Mouse (Mus musculus): ENCODE data around the gene Uba6. TPM values are rescaled to one million over a fixed set of nuclear protein-coding genes. Genes with fewer than 3 reads are reported as not detected.

Gene Uba6
- total RNA-seq, 2 experiments from 2014 or later = 5.6 to 13.0 TPM

DNA sequence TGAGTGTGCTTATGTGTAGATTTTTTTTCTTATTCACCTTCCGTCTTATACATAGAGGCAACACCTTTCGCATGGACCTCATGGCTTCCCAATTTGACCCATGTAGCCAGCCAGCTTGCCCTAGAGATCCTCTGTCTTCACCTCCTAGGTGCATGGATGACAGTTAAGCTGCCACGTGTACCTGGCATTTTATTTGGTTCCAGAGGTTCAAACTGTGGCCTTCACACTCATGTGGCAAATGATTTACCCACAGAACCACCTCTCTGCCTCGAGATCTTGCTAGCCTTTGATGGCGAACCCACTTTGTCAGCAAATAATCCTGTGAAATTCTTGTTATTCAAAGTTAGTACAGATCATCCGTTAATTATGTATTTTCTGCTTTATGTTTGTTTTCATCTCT, 88.6 kb downstream of the Uba6 start:
- ATAC-seq (replicated peaks; ENCODE audit: low FRiP score, poor library complexity, severe bottlenecking) = no peak

GRCm38 (mm10) chr5:86078720-86079334, 93.8 kb downstream of the Uba6 start:
- no peak for ATAC-seq (replicated peaks; ENCODE audit: low FRiP score, poor library complexity, severe bottlenecking)

GRCm38 (mm10) chr5:86072756-86073386, 99.7 kb downstream of the Uba6 start:
- no peak for ATAC-seq (replicated peaks; ENCODE audit: low FRiP score, poor library complexity, severe bottlenecking)

DNA sequence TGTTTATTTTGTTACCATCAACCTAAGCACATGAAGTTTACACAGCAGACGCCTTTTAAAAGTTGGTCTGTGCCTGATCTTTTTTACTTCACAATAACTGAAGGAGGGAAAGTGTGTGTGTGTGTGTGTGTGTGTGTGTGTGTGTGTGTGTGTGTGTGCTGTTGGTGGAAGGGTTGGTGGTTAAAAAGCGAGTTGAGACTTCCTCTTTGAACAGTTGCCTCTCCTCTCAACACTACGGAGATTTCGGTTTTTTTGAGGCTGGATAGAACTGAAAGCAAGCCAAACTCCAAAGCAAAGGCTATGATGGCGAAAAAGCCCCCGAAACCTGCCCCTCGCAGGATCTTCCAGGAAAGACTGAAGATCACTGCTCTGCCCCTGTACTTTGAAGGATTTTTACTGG, 101.1 kb downstream of the Uba6 start, which contains the start of gene Stap1:
Gene Stap1, plus strand, starts transcription at position 209 of the 400 bp plus-strand sequence.
- ATAC-seq (replicated peaks; ENCODE audit: low FRiP score, poor library complexity, severe bottlenecking) = no peak

DNA sequence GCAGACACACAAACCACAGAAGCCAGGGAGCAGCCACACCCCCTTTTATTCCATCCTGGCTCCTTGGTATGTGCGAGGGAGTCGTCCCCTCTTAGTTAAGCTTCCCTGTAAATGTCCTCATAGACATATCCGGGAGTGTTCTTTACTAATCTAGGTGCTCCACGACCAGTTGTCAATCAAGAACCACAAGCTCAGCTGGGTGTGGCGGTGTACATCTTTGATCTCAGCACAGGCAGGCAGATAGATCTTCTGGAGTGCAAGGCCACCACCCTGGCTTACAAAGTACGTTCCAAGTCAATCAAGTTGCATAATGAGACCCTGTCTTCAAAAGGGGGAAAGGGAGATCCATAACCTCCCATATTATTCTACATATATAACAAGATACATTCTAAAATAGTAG, 103.5 kb downstream of the Uba6 start:
- no peak for ATAC-seq (replicated peaks; ENCODE audit: low FRiP score, poor library complexity, severe bottlenecking)

DNA sequence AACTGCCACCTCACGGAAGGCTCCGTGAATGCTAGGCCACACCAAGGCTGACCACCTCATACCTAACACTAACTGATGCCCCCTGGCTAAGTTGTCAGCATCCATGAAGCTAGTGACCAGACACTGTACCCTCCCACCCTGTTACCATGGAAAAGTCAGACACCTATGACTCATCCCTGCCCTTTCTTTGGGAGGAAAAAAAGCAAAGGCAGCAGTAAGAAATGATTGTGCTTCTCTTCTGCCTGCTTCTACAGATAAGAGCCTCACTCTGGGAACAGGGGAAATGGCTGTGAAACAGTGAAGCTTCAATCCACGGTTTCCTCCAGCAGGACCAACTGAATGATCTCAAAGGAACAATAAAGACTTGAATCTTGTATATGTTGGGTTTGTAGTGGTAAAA, 104.2 kb downstream of the Uba6 start:
- no peak for ATAC-seq (replicated peaks; ENCODE audit: low FRiP score, poor library complexity, severe bottlenecking)

GRCm38 (mm10) chr5:86066551-86066929, 106.1 kb downstream of the Uba6 start:
- ATAC-seq (replicated peaks; ENCODE audit: low FRiP score, poor library complexity, severe bottlenecking) = peak; percentile 70

DNA sequence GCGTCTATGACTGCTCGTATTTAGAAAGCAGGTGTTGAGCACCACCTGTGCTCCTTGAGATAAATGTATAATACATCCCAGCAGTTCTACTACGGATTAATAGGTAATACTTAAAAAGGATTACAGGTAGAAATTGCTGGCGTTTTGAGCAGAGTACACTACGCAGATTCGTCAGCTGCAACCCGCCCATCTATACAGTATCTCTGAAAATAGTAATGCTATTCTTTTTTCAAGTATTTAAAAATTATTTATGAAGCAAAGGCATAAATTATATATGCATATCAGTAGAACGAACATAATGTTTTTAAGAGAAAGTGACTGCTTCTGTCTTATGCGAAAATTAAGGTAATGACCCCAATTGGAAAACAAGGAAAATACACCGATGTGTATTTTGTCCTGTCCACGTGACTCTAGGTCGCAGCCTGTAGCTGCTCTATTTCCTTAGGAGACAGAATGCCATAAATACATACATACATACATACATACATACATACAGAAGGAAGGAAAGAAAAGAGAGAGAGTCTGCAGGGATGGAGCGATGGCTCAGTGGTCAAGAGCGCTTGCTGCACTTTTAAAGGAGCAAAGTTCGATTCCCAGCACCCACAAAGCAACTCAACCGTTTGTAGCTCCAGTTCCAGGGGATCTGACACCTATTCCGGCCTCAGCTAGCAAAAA, 106.6 kb downstream of the Uba6 start:
- ATAC-seq (replicated peaks; ENCODE audit: low FRiP score, poor library complexity, severe bottlenecking) = peak; percentile 13; the same call in 1 of the 2 replicates

DNA sequence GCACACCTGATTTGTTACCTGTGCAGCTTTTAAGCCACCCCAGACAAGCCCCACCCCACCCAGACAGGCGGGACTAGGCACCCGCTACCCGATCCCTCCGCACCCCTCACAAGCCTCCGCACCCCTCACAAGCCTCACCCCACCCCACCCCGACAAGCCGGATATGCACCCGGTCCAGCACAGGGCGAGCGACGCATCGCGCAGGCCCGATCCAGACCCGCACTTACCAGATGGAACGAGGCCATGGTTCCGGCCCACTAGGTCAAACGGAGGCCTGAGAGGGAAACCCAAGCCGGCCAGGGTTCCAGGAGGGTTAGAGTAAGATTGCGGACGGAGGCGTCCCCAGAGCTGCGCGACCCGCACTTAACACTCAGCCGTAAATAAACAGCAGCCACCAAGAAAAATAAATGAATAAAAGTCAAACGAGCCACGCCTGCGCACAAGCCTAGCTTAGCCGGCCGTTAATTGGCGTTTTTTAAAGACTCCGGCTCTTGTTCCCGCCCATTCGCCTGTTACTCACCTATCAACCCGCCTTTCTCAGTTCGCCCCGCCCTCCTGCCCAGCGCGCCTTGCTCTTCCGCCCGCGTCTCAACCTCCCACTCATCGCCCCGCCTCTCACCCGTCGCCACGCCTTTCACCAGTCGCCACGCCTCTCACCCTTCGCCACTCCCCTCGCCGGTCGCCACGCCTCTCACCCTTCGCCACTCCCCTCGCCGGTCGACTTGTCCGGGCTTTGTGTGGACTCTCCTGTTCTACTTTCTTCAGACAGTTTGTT, 107.3 kb downstream of the Uba6 start, which contains the start of gene Cenpc1:
Gene Cenpc1, minus strand, starts transcription at position 483 of the 775 bp plus-strand sequence.
- ATAC-seq (replicated peaks; ENCODE audit: low FRiP score, poor library complexity, severe bottlenecking) = peak; percentile 88

DNA sequence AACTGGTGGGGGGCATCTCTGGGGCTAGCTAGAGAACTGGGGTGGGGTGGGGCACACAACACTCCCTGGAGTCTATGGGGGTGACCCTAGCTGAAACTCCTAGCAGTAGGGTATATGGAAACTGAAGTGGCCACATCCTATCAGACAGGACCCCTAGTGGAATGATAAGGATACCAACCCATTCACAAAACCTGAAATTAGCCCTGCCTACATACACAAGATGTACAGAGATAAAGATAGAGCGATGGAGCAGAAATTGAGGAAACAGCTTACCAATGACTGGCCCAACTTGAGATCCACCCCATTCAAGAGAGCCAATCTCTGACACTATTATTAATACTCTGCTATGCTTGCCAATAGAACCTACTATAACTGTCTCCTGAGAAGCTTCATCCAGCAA, 109.1 kb downstream of the Uba6 start:
- no peak for ATAC-seq (replicated peaks; ENCODE audit: low FRiP score, poor library complexity, severe bottlenecking)

Other genes starting within 250 kb of the Uba6 start
- gene Cenpc1, start 107.2 kb downstream of the Uba6 start, total RNA-seq (2015; ENCODE audit: low replicate concordance) = 176 and 205 TPM in 2 replicates
- gene Cenpc1, start 107.2 kb downstream of the Uba6 start, total RNA-seq (2017; ENCODE audit: low replicate concordance) = 163 and 170 TPM in 2 replicates
- gene Stap1, start 101.1 kb downstream of the Uba6 start, total RNA-seq (2015; ENCODE audit: low replicate concordance) = 16.2 and 30.6 TPM in 2 replicates
- 4.7 and 5.9 TPM in 2 replicates for gene Stap1, start 101.1 kb downstream of the Uba6 start, total RNA-seq (2017; ENCODE audit: low replicate concordance)
- not detected in 2 replicates for gene Gnrhr, start 25.1 kb upstream of the Uba6 start, total RNA-seq (2015; ENCODE audit: low replicate concordance)
- not detected in 2 replicates for gene Gnrhr, start 25.1 kb upstream of the Uba6 start, total RNA-seq (2017; ENCODE audit: low replicate concordance)
- not detected in 2 replicates for gene Tmprss11c, start 116.5 kb upstream of the Uba6 start, total RNA-seq (2015; ENCODE audit: low replicate concordance)
- gene Tmprss11c, start 116.5 kb upstream of the Uba6 start, total RNA-seq (2017; ENCODE audit: low replicate concordance) = not detected in 2 replicates
- not detected in 2 replicates for gene Tmprss11d, start 200.6 kb upstream of the Uba6 start, total RNA-seq (2015; ENCODE audit: low replicate concordance)
- gene Tmprss11d, start 200.6 kb upstream of the Uba6 start, total RNA-seq (2017; ENCODE audit: low replicate concordance) = not detected in 2 replicates